Mouse (Mus musculus) CD4-positive naive resting alpha-beta T cell, adult 57 days (primary cell): ENCODE data around the gene Cers3. TPM values are rescaled to one million over a fixed set of nuclear protein-coding genes. Genes with fewer than 3 reads are reported as not detected.

ENCODE experiments used
- total RNA-seq: library from RNA; stranded (reverse); gene quantifications from one replicate; pipeline ENCODE4 v1.2.4, GENCODE M21; 2023

Gene Cers3
- not detected for total RNA-seq

GRCm38 (mm10) chr7:66743377-66743781 lies at the start of gene Cers3:
Cers3 (plus strand) TSS chr7:66743504.

DNA sequence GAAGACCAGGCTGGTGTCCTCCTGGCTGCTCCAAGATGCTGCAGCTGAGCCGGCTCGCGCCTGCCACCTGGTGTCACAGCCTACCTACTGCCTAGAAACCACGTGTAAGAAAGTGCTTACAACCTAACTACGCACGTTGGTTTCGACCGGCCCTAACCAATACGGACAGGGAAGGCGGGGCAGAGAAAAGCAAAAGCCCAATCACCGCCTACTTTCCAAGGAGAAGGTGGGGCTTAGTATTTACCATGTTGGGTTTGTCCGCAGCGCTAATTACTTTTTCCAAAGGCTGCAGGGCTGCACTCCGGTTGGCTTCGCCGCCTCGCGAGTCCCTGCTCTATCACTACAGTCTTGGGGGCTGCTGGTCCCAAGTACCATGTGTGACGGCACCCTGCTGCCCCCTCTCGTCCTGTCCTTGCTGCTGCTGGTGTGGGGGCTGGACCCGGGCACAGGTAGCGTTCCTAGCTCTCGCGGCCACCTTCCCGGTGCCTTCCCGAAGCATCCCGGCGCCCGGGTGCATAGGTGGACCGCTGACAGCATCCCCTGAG lies 96.2 kb downstream of the Cers3 start, which contains the start of gene Adamts17:
TSS of gene Adamts17 (plus strand) at position 273 of the 545 bp plus-strand sequence.

Other genes starting within 250 kb of the Cers3 start
- gene Asb7, start 53.9 kb upstream of the Cers3 start, total RNA-seq = 16.1 TPM
- gene Lins1, start 53.6 kb upstream of the Cers3 start, total RNA-seq = 10.8 TPM
- 3.3 TPM for gene Adamts17, start 96.2 kb downstream of the Cers3 start, total RNA-seq